Mouse (Mus musculus) mature B cell (primary cell): ENCODE results near the gene P2rx6.

Source experiments
- in situ Hi-C: fragments of 300-500 bp; cut with MboI; formaldehyde crosslinking; loops from 2 replicates; pipeline ENCODE4 v1.14.3; 2019

P2rx6 gene

DNA sequence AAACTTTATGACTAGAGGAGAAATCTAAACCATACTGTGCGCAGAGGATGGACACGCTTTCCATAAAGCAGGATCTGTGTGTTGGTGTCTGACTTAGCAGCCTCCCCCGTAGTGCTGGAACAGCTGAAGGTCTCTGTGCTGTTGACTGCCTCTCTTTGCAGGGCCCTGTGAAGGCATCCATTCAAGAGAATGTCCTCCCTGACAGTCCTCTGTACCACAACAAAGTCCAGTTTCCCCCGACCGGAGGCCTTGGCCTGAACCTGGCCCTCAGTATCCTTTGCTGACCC lies 64.5 kb downstream of the P2rx6 start:
- in situ Hi-C loops: no loop called here
